Mouse (Mus musculus): ENCODE measurements around the gene Unc13b.

GRCm38 (mm10) chr4:43251269-43251668, 192.5 kb downstream of the Unc13b start:
- TF ChIP-seq CTCF (IDR thresholded peaks at IDR 0.05; ENCODE audit: control insufficient read depth, insufficient read depth, insufficient read length) (no peak), MAX (IDR thresholded peaks at IDR 0.05) (no peak)
